Mouse (Mus musculus): Measurements from ENCODE around the gene Vmn1r91.
"Not testable (repeated sequence)": the region's sequence is repeated elsewhere in the genome, so short reads cannot be mapped to it uniquely, and the experiment has no call there.

Vmn1r91 gene

GRCm38 (mm10) chr7:20099380-20099779 lies at the start of gene Vmn1r91:
Vmn1r91 (plus strand) TSS chr7:20099680.
- DNase-seq (ENCODE audit: low spot score): not testable (repeated sequence)

GRCm38 (mm10) chr7:20064100-20064499 lies 35.4 kb upstream of the Vmn1r91 start:
- DNase-seq (ENCODE audit: low spot score): not testable (repeated sequence)

GRCm38 (mm10) chr7:20078118-20078517 lies 21.4 kb upstream of the Vmn1r91 start:
- not testable (repeated sequence) for DNase-seq (ENCODE audit: low spot score)

GRCm38 (mm10) chr7:20122479-20122878 lies 23.0 kb downstream of the Vmn1r91 start, which contains the start of gene Gm16442:
Gm16442 (minus strand) TSS chr7:20122579.
- DNase-seq (ENCODE audit: low spot score): not testable (repeated sequence)

GRCm38 (mm10) chr7:20138988-20139387 lies 39.5 kb downstream of the Vmn1r91 start, which contains the start of gene Vmn1r93:
Vmn1r93 (minus strand) TSS chr7:20139088.
- DNase-seq (ENCODE audit: low spot score): not testable (repeated sequence)

Data from lung, postnatal 25 days (tissue).